Mouse (Mus musculus) left cerebral cortex, adult 18-20 months (tissue): ENCODE results near the gene Greb1. TPM values are rescaled to one million over a fixed set of nuclear protein-coding genes. Genes with fewer than 3 reads are reported as not detected.

ENCODE experiments used
- DNase-seq, 2 experiments: peaks; one replicate each; pipeline ENCODE4 v3.0.0; 2021 to 2022; ENCODE audit warnings: low spot score in 2 of 2, mixed read lengths in 1 of 2
- total RNA-seq, 2 experiments: library from RNA; stranded (reverse); gene quantifications; 2 replicates each; pipeline ENCODE4 v1.2.3; 2021

The Greb1 gene
- total RNA-seq, 2 experiments from 2014 or later, result 0.98 to 1.0 TPM

DNA sequence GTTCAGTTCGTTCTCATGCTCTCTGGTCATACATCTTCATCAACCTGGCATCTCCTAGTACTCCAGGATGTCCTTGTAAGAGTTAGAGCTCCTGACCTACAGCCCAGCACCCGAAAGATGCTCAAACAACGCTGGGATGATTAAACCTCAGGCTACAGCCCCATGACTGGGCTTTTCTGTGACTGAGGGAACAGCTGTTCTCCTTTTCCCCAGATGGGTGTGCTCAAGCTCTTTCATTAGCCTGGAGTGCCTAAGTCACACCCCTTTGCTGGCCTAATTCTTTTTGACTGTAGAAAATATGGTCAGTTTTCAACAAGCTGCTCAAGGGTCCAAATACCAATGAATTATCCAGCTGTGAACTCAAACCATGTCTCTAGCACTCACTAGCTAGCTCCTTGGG, 7.4 kb upstream of the Greb1 start:
- DNase-seq, result peak; percentile 28 to 36

DNA sequence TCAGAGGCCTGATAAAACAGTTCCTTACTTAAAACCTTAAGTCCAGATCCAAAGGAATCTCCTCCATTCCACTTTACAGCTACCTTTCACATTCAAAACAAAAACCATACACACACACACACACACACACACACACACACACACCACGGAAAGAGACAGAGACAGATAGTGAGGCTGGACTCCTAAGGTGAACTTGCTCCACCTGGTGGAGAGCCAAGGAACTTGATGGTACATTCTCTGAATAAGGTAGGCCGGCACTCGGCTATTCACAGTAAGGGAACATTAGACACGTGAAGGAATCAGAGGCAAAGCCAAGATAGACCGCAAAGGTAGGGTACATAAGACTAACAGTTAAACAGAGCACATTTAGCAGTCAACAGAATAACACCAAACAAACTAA, 4.8 kb upstream of the Greb1 start:
- DNase-seq, result peak; percentile 85 to 91

DNA sequence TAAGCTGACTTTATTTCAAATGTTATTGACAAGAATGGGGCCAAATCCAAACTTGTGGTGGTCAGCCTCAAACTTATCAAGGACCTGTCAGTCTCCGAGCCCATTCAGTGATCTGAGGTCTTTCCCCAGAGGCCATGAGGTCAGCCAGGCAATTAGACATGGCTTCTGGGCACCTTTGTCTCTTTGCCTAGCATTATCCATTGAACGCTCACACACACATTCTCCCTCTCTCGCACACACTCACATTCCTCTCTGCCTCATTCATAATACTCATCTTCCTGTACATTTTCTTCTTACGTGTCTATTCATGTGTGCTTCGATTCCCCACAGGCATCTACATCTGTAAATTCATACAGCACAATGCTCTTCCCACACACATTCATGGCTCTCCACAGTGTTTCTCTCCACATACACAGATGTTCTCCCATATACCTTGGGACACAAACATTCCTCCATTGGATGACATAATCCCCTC, 3.3 kb upstream of the Greb1 start:
- no peak for DNase-seq

DNA sequence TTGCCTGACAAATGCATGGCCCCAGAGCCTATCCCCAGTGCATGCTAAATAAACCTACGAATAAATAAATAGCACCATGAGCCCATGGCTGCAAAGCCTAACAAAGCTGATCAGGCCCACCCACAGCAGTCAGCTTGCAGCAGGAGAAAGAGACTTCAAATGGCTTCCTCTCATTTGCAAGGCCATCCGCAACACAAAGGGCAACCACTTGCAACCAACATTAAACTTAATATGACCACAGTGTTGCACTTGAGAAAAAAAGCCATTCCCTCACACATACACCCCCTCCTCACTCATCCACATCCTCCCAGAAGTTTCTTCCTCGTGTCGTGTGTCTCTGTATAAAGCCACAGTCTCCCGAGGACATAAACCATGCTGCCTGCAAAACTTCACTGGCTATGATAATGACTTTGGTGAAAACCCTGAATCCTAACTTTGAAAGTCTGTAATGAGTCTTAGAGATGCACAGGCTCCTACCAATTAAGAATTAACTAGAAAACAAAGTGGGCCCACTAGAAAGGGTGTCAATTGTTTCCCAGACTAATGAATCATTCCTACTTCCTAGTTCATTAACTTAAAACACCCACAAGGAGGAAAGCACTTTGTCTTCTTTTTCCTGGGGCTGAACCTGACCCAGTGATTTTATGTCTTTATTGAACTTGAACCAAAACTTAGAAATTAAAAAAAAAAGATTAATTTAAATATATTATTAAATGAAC, 2.7 kb upstream of the Greb1 start:
- DNase-seq, result no peak

DNA sequence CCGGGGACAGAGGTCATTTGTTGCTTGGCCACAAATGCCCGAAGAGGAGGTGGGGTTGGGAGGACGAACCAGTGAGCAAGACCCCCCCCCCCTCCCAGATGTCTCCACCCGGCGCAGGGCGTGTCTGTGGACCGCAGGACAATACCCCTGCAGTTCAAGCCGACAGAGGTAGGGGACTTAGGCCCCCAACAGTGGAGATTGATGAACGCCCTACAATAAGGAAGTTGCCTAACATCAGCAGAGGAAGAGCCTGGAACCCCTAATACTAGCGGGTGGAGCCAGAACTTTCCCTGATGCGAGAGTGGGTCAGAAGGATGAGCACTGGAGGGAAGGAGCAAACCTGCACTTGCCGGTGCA, 251 bp upstream of the Greb1 start:
- DNase-seq, result no peak

DNA sequence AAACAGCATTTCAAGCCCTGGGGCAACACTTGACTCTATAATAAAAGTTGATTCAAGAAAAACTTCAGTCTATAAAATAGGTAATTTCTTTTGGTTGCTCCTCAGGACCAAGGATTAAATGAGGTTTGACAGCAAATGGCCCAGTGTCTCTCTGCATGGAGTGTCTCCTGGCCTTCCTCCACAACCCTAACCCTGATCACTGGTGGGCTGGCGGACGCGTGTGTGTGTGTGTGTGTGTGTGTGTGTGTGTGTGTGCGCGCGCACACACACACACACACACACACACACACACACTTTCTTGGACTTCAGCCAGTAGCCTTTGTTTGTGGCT, 793 bp downstream of the Greb1 start:
- no peak for DNase-seq

DNA sequence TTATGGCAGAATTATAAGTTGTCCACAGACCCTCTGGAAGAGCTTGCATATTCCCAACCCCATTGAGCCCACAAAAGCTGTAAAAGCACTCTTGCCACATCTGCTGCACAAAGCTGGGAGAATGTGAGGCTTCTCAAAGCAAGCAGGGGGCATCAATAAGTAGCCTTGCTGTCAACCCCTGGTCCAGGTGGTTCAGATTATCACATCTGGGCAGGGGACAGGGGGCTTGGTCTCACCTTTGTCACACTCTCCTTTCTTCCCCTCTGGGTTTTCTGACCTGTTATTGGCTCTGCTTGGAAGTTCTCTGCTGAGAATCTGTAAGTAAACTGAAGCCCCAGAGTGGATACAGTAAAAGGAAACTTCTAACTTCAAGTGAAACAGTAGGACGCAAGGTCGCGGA, 1.8 kb downstream of the Greb1 start:
- DNase-seq, result no peak

DNA sequence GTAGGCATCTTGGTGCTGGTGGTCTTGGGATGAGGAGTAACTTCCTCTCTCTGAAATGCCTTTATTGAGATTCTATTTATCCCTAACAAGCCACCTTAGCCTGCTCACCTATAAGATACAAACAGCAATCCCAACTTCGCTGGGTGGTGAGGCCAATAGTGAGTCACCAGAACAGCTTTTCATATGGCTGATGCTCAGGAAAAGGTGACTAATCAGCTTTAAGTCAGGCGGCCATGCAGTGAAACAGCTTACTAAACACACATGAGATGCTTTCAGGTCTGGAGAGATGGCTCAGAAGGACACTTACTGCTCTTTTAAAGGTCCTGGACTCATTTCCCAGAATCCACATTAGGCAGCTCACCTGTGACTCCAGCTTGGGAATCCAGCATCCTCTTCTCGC, 4.9 kb downstream of the Greb1 start:
- DNase-seq, result no peak

DNA sequence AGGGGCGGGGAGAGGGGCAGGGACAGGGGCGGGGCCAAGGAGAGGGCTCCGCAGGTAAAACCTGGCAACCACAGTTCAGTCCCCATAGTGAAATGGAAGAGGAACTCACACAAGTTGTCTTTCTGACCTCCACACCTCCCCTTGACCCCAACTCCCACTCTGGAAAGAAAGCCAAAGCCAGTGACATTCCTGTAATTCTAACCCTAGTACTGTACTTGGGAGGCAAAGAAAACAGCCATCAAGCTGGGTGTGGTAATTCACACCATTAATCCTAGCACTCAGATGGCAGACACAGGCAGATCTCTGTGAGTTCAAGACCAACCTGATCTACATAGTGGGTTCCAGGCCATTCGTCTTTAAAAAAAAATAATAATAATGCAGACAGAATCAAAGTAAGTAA, 7.3 kb downstream of the Greb1 start:
- DNase-seq, result no peak

DNA sequence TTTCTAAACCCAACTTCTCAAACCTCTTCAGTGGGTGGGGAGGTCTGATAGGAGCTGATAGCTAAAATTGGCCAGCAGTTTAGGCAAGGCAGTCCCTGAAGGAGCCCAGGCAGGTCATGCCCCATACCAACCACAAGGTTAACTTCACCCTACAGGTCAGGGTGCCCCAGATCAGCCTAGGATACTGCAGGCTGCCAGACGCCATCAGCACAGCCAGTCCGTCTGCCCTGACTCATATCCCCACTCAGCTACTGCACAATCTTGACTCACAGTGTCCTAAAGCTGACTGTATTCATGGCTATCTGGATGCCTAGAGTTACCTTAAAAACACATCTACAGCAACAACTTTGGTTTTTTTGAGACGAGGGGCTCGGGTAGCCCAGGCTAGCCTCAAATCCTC, 10.2 kb downstream of the Greb1 start:
- DNase-seq, result no peak

DNA sequence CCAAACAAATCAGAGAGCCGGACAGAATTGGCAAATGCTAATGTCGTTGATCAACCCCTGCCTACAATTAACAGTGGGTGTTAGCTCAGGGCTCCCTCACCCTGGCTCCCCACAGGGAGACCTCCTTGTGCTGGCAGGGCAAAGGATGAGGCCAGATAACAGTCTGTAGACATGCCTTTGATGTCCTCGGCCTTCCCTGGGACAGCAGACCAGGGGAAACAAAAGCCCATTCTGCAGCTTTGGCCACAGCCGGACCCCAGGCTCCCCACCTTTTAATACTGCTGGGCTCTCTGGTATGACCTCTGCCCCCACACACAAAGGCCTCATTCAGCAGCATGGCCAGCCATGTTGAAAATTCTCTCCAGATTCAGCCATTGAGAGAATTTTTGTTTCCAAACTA, 10.9 kb downstream of the Greb1 start:
- DNase-seq, result no peak

DNA sequence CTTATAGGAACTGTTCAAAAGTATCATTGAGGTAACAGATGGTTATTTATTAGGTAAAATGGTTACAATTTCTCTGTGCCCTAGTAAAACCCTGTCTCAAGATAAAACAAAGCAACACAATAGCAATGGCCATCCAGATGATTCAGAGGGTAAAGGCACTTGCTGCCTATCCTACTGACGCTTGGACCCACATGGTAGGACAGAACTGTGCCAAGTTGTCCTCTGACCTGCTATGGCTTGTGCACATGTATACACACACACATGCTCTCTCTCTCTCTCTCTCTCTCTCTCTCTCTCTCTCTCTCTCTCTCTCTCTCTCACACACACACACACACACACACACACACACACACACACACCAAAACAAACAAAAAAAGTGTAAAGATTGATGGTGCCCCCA, 11.5 kb downstream of the Greb1 start:
- DNase-seq, result no peak

DNA sequence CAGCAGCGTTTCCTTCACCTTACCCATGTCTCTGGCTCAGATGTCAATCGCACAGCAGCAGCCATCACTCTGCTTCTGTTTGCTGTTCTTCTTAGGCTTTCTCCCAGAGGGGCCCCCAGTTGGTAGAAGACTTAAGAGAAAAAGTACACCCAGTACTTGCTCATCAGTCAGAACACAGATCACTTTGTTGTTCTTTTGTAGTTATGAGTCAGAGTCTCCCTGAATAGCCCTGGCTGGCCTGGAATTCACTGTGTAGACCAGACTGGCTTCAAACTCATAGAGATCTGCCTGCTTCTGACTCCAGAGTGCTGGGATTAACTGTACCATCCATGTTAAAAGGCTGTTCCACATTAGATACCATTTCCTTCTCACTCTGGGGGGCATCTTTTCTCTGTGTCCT, 12.1 kb downstream of the Greb1 start:
- no peak for DNase-seq

DNA sequence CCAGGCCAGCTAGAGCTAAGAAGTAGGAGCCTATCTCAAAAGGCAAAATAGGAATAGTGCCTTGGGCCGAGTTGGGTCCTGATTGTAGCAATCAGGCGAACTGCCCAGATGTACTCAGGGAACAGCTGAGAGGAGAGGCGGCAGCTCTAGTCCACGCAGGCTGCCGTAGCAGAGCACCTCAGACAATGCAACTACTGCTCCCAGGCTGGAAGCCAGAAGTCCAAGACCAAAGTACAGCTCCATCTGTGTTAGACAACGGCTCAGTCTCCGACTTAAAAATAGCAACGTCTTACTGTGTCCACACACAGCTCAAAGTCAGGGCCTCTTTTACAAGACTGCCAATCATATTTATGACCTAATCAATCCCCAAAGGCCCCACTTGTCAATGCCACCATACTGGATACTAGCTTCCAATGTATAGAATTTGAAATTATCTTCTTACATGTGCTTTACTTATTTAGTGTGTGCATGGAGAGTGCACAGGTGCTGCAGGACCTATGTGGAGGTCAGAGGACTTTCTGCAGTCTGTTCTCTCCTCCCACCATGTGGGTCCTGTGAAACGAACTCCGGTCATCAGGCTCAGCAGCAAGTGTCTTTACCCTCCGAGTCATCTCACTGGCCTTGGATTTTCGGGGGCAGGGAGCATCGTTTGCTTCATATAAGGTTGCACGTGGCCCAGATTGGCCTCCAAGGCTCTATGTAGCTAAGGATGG, 19.5 kb downstream of the Greb1 start:
- DNase-seq, result no peak

DNA sequence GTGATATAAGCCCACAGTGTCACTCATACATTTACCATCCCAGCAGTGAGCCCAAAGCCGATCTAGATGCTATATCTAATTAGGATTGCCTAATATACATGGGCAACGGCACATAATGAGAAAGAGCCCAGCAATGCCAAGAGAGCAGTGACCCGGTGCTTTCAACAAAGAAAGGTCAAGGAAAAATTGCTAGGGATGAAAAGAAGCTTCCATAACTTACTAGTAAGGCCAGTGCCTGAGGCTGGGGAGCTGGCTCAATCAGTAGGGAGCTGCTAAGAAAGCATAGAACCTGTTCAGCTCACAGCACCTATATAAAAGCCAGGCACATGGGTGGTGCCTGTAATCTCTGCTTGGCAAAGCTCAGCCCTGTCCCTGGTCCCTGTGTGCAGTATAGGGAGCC, 20.4 kb downstream of the Greb1 start:
- DNase-seq, result no peak

DNA sequence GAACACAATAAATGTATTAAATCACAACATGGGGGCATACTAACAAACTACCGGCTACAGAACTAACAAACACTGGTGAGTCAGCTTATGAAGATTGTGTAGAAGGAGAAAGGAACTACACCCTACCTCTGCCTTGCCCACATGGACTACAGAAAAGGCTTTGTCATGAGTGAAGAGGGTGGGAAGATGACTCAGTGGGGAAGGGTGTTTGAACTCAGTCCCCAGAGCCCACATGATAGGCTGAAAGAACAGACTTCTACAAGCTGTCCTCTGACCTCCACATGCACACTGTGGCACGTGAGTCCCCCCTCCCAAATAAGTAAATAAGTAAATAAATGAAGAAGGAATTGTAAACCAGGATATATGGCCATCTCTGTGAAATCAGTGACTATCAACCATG, 21.5 kb downstream of the Greb1 start:
- DNase-seq, result no peak

DNA sequence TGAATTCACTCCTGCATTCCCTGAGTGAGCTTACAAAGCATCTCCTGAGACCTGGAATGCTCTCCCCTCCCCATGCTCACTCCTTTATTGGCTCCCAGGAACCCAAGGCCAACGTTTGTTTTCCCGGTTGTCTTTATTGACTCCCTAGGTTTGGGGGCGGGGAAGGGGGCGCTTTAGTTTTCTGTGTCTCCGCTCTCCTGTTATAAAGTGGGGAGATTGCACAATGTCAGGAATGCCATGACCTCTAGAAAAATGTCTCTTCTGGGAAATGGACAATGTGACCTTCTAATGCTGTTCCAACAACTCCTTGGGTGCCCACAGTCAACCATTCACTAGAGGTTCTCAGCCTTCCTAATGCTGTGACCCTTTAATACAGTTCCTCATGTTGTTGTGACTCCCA, 22.2 kb downstream of the Greb1 start:
- no peak for DNase-seq

DNA sequence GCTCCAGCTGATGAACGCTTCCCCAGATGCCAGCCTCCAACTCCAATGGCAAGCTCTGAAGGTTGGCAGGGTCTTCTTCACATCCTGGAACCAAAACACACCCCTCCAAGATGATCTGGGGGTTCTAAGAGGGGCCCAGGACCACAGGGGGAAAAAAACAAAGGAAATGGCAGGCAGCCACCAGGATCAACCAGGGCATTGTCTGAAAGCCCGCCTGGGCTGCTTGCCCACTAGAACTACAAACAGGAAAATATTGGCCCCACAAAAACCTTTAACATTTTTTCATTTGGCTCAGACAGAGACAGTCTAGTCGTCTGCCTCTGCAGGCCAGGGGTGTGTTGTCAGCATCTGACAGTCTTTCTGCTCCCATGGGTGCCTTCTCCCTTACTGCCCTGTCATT, 25.3 kb downstream of the Greb1 start:
- DNase-seq, result no peak

DNA sequence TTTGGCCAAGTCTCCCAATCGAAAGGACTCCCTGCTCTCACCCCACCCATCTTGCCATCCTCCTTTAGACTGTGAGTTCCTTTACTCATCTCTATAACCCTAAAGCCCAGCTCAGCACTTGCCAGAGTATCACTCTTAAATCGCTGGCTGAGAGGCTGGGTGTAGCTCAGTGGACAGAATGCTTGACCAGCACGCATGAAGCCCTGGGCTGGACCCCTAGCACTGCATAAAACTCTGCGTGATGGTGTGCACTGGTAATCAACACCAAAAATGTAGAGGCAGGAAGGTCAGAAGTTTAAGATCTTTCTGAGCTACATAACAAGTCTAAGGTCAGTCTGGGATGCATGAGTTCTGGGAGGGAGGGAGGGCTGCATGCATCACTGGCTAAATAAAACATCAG, 26.1 kb downstream of the Greb1 start:
- DNase-seq, result no peak

DNA sequence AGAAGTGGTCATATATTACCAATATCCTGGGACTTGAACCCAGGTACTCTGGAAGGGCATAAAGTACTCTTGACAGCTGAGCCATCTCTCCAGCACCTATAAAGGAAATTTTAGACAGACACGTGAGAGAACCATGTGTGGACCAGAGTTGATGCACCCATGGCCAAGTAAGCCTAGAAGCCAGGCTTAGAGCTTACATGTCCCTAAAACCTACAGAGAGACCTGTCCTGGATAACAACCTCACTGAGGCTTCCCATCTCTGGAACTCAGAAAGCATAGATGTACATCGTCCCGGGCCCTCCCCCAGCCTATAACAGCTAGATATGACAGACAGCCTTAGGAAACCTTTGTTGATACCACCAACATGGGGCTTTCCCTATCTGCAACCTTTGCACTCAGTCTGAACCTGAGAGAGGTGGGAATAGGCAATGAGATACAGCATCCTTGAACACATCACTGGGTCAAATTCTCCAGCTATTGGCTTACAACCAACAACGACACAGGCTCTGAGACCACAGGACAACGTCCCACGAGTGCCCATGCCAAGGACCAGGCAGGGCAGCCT, 31.0 kb downstream of the Greb1 start:
- no peak for DNase-seq

DNA sequence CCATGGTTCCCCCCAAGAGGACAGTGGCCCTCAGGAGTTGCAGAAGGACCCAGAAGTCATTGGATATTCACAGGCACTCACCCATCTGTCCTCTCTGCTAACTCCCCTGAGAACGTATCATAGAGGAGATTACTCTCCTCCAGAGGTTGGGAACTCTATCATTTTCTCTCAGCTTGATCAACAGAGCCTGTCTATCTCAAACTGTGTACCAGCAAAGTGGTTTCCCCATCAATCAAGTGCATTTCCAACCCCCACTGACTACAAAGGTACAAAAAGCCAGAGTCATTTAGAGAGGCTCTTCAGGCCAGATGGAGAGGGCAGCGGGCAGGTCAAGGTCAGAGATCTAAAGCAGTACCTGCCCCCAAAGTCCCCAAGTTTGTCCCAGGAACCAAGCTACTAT, 32.0 kb downstream of the Greb1 start:
- no peak for DNase-seq

DNA sequence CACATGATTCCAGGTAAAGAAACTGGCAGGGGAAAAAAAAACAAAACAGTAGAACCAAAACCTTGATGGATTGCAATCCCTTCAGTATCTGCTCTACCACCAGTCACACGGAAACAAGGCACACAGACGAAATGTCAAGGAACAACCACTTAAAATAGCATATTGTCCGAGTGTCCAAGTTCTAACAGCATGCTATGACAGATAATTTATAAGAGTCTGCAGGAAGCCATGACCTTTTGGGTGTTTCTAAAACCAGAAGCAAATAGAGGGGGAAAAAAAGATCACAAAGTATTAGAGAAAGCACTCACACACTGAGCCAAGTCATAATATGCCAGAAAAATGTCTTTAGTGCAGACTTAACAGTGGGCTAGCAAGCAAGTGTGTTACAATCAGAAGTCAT, 32.4 kb downstream of the Greb1 start:
- no peak for DNase-seq
